Mouse (Mus musculus) embryonic facial prominence, embryonic 11.5 days (tissue): ENCODE measurements around the gene Dis3. TPM values are rescaled to one million over a fixed set of nuclear protein-coding genes. Genes with fewer than 3 reads are reported as not detected.

Source experiments
- ATAC-seq: fragments of 200-750 bp; cut with Nextera tagmentation; replicated peaks from 2 replicates; pipeline ENCODE4 v1.8.0; 2017; ENCODE audit warnings: low read depth; ENCODE audit not compliant: insufficient number of reproducible peaks, low FRiP score, low TSS enrichment
- DNase-seq: peaks from one replicate; pipeline ENCODE4 v3.0.0-alpha.2; 2015; ENCODE audit warnings: low spot score
- H3K27ac ChIP-seq: fragments of 300-500 bp; sonication (generic); replicated peaks from 2 replicates; pipeline ENCODE4 v1.5.1; 2014; ENCODE audit warnings: mild to moderate bottlenecking, low read depth, low read length, control low read depth
- H3K27me3 ChIP-seq: fragments of 300-500 bp; sonication (generic); 2 replicates; pipeline ENCODE4 v1.6.1; 2014; ENCODE audit warnings: mild to moderate bottlenecking, low read length, moderate library complexity, mixed read lengths; ENCODE audit not compliant: control insufficient read depth, insufficient read depth
- H3K36me3 ChIP-seq: fragments of 300-500 bp; sonication (generic); replicated peaks from 2 replicates; pipeline ENCODE4 v1.6.1; 2014; ENCODE audit warnings: low read depth, mild to moderate bottlenecking, low read length, moderate library complexity, mixed read lengths; ENCODE audit not compliant: control insufficient read depth, insufficient read depth
- H3K4me1 ChIP-seq: fragments of 300-500 bp; sonication (generic); 2 replicates; pipeline ENCODE4 v1.6.1; 2014; ENCODE audit warnings: low read length, mixed read lengths; ENCODE audit not compliant: control insufficient read depth, insufficient read depth
- H3K4me2 ChIP-seq: fragments of 300-500 bp; sonication (generic); 2 replicates; pipeline ENCODE4 v1.6.1; 2014; ENCODE audit warnings: low read depth, mild to moderate bottlenecking, control low read depth, low read length, moderate library complexity
- H3K4me3 ChIP-seq: fragments of 300-500 bp; sonication (generic); 2 replicates; pipeline ENCODE4 v1.5.1; 2014; ENCODE audit warnings: low read depth, low read length, control low read depth
- H3K9ac ChIP-seq: fragments of 300-500 bp; sonication (generic); replicated peaks from 2 replicates; pipeline ENCODE4 v1.6.1; 2014; ENCODE audit warnings: mild to moderate bottlenecking, control low read depth, low read length
- H3K9me3 ChIP-seq: fragments of 300-500 bp; sonication (generic); replicated peaks from 2 replicates; pipeline ENCODE4 v1.6.1; 2016; ENCODE audit warnings: mild to moderate bottlenecking, low read length, inconsistent platforms, mixed read lengths; ENCODE audit not compliant: control insufficient read depth
- WGBS: fragments of 180-500 bp; shearing (Covaris S2); extraction: QIAGEN DNeasy Blood & Tissue Kit; methylation state at CpG from one replicate; pipeline ENCODE4 v1.1.7; 2014; 5-methylcytosine and 5-hydroxymethylcytosine counted together
- polyA plus RNA-seq: library from polyadenylated mRNA; unstranded; fragments of >200 nt; fragmentation: Nextera tagmentation; extraction: Ambion mirVana; gene quantifications from 2 replicates; pipeline ENCODE4 v1.2.1, GENCODE M21; 2014

Gene Dis3
- 54.1 and 56.4 TPM in 2 replicates for polyA plus RNA-seq

- H3K36me3 ChIP-seq, result no peaks in the 10 kb centered on the region; the same call in none of the 2 replicates
- H3K4me3 ChIP-seq, result peak within 1 kb of the TSS; percentile 93
- peak; percentile 99 for ATAC-seq
- no peaks in the 10 kb centered on the region for H3K9me3 ChIP-seq
- peak; percentile 99 for DNase-seq
- no peaks in the 10 kb centered on the region for H3K27me3 ChIP-seq
- under 1% methylated on average over 73 of the region's 73 CpGs for WGBS
- no peaks in the 10 kb centered on the region; the same call in 1 of the 2 replicates for H3K4me1 ChIP-seq
- peak within 1 kb of the TSS; percentile 94 for H3K9ac ChIP-seq
- peak within 1 kb of the TSS; percentile 59 for H3K27ac ChIP-seq
- H3K4me2 ChIP-seq, result peak within 1 kb of the TSS; percentile 63
Measured at GRCm38 (mm10) chr14:99099267-99099966, at the start of gene Dis3, which contains the start of gene Pibf1. TSS of gene Dis3 (minus strand) at chr14:99099770. TSS of gene Pibf1 (plus strand) at chr14:99099424.

GRCm38 (mm10) chr14:99146841-99147240 is 47.3 kb upstream of the Dis3 start:
- H3K4me2 ChIP-seq, result no peak overlapping the region
- no peak overlapping the region for H3K4me3 ChIP-seq
- H3K9ac ChIP-seq, result no peak overlapping the region
- H3K36me3 ChIP-seq, result no peaks in the 10 kb centered on the region
- DNase-seq (no peak), ATAC-seq (no peak)
- H3K9me3 ChIP-seq, result no peaks in the 10 kb centered on the region
- no peak overlapping the region for H3K27ac ChIP-seq
- WGBS, result 61% methylated on average over 1 of the region's 1 CpGs
- H3K4me1 ChIP-seq, result no peaks in the 10 kb centered on the region
- H3K27me3 ChIP-seq, result no peaks in the 10 kb centered on the region

GRCm38 (mm10) chr14:99141786-99142633 is 42.4 kb upstream of the Dis3 start:
- H3K4me3 ChIP-seq, result no peak overlapping the region
- 24% methylated on average over 15 of the region's 15 CpGs for WGBS
- H3K4me1 ChIP-seq, result no peaks in the 10 kb centered on the region
- H3K27me3 ChIP-seq, result no peaks in the 10 kb centered on the region
- no peak overlapping the region for H3K27ac ChIP-seq
- no peak overlapping the region for H3K4me2 ChIP-seq
- no peaks in the 10 kb centered on the region for H3K9me3 ChIP-seq
- ATAC-seq (peak; percentile 86), DNase-seq (peak; percentile 89)
- H3K36me3 ChIP-seq, result no peaks in the 10 kb centered on the region
- H3K9ac ChIP-seq, result no peak overlapping the region

GRCm38 (mm10) chr14:99140036-99140435 is 40.5 kb upstream of the Dis3 start:
- H3K9me3 ChIP-seq, result no peaks in the 10 kb centered on the region
- 88% methylated on average over 2 of the region's 2 CpGs for WGBS
- no peaks in the 10 kb centered on the region for H3K36me3 ChIP-seq
- no peak overlapping the region for H3K27ac ChIP-seq
- H3K4me3 ChIP-seq, result no peak overlapping the region
- H3K4me2 ChIP-seq, result no peak overlapping the region
- ATAC-seq (no peak), DNase-seq (no peak)
- no peaks in the 10 kb centered on the region for H3K27me3 ChIP-seq
- no peak overlapping the region for H3K9ac ChIP-seq
- no peaks in the 10 kb centered on the region for H3K4me1 ChIP-seq

- Histone ChIP-seq H3K4me2 (no peak overlapping the region), H3K9me3 (no peaks in the 10 kb centered on the region), H3K4me3 (no peak overlapping the region), H3K9ac (no peak overlapping the region), H3K27me3 (no peaks in the 10 kb centered on the region), H3K36me3 (no peaks in the 10 kb centered on the region), H3K4me1 (no peaks in the 10 kb centered on the region), H3K27ac (no peak overlapping the region)
- no peak for DNase-seq
- WGBS, result 91% methylated on average over 16 of the region's 16 CpGs
- ATAC-seq, result no peak
Measured at GRCm38 (mm10) chr14:99136297-99136696, 36.7 kb upstream of the Dis3 start.

GRCm38 (mm10) chr14:99135761-99136160 is 36.2 kb upstream of the Dis3 start:
- no peak overlapping the region for H3K27ac ChIP-seq
- ATAC-seq (no peak), DNase-seq (no peak)
- H3K9ac ChIP-seq, result no peak overlapping the region
- H3K27me3 ChIP-seq, result no peaks in the 10 kb centered on the region
- no peaks in the 10 kb centered on the region for H3K4me1 ChIP-seq
- no peaks in the 10 kb centered on the region for H3K9me3 ChIP-seq
- no peak overlapping the region for H3K4me3 ChIP-seq
- H3K4me2 ChIP-seq, result no peak overlapping the region
- no peaks in the 10 kb centered on the region for H3K36me3 ChIP-seq
- 93% methylated on average over 9 of the region's 9 CpGs for WGBS

- Histone ChIP-seq H3K4me1 (no peaks in the 10 kb centered on the region), H3K27me3 (no peaks in the 10 kb centered on the region), H3K9me3 (no peaks in the 10 kb centered on the region), H3K4me2 (no peak overlapping the region), H3K27ac (no peak overlapping the region), H3K4me3 (no peak overlapping the region), H3K36me3 (no peaks in the 10 kb centered on the region), H3K9ac (no peak overlapping the region)
- DNase-seq, result no peak
- WGBS, result 89% methylated on average over 2 of the region's 2 CpGs
- ATAC-seq, result no peak
Measured at GRCm38 (mm10) chr14:99134048-99134447, 34.5 kb upstream of the Dis3 start.

- H3K9ac ChIP-seq, result no peak overlapping the region
- ATAC-seq, result no peak
- H3K9me3 ChIP-seq, result no peaks in the 10 kb centered on the region
- H3K27me3 ChIP-seq, result no peaks in the 10 kb centered on the region
- H3K36me3 ChIP-seq, result no peaks in the 10 kb centered on the region
- no peak for DNase-seq
- no peak overlapping the region for H3K4me3 ChIP-seq
- no peaks in the 10 kb centered on the region for H3K4me1 ChIP-seq
- no peak overlapping the region for H3K27ac ChIP-seq
- no peak overlapping the region for H3K4me2 ChIP-seq
- WGBS, result 89% methylated on average over 2 of the region's 2 CpGs
Measured at GRCm38 (mm10) chr14:99129050-99129449, 29.5 kb upstream of the Dis3 start.
